Mouse (Mus musculus) testis, postnatal 10 days (tissue): ENCODE results near the gene Cacng6.

Experiments used
- DNase-seq: peaks from one replicate; pipeline ENCODE4 v3.0.0; 2021; ENCODE audit warnings: low spot score

Cacng6 gene

GRCm38 (mm10) chr7:3463306-3463705 lies 39.3 kb downstream of the Cacng6 start:
- DNase-seq, result no peak

GRCm38 (mm10) chr7:3468614-3469013 lies 44.6 kb downstream of the Cacng6 start:
- DNase-seq, result no peak

- DNase-seq, result no peak
Measured at GRCm38 (mm10) chr7:3472774-3473173, 48.8 kb downstream of the Cacng6 start.

DNA sequence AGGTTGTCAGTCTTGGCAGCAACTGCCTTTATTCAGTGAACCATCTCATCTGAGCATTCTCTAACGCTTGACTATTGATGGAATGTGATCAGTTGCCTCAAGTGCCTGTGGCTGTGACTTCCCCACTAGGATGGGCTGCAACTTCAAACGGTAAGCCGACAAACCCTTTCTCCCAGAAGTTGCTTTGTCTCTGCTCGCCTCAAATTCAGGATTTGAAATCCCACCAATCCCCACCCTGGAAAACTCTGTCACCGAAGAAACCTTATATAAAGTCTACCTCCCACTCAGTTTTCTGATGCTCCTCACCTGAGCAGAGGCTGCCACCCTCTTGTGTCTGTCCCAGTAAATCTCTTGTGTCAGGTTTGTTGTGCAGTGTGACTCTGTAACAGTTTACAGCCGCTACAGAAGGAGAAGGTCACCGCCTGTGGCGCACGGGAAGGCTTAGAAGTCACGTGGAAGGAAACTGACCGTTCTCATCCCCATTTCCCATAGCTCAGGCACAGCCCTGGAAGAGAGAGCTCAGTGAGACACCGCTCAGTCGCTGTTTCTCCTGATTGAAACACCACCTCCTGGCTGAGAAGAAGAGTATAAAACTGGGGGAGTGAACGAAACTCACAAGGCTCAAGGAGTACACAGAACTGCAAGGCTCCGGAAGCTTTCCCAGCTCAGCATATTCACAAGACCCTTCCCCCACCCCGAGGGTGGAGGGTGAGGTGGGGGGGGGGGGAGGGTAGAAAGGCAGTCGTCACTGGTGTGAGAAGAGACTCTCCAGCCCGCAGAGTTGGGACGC lies 50.5 kb downstream of the Cacng6 start:
- no peak for DNase-seq

DNA sequence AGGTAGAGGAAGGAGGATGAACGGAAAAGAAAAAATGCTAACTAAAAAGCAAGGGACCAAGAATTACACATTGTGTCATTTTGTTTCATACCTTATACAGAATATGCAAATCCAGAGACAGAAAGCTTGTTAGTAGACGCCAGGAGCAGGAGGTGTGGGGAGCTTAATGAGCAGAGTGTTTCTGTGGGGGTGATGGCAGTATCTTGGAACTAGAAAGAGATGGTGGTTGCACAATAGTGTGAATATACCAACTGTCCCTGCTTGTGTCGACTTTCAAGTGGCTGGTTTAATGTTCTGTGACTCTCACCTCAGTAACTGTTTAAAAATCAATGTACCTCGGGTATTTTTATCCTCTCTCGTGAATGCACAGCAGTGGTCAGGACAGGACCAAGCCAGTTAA lies 52.7 kb downstream of the Cacng6 start:
- no peak for DNase-seq

GRCm38 (mm10) chr7:3481948-3482608 lies 58.1 kb downstream of the Cacng6 start:
- DNase-seq, result no peak
